Mouse (Mus musculus) bone marrow, adult 2 months (tissue): ENCODE data around the gene Aspscr1. TPM values are rescaled to one million over a fixed set of nuclear protein-coding genes. Genes with fewer than 3 reads are reported as not detected.

Experiments
- H3K27ac ChIP-seq: fragments of 200-500 bp; 2 replicates; pipeline ENCODE4 v1.5.1; 2012; ENCODE audit warnings: low read depth, mild to moderate bottlenecking, control low read depth, inconsistent platforms, low read length; ENCODE audit not compliant: control insufficient read depth, poor library complexity, insufficient read depth
- H3K4me1 ChIP-seq: fragments of 200-500 bp; 2 replicates; pipeline ENCODE4 v1.6.1; 2011; ENCODE audit warnings: low read length; ENCODE audit not compliant: control insufficient read depth, insufficient read depth
- H3K4me3 ChIP-seq: fragments of 200-500 bp; replicated peaks from 2 replicates; pipeline ENCODE3; 2011; ENCODE audit warnings: mild to moderate bottlenecking, low read depth, low read length, control low read depth; ENCODE audit not compliant: control insufficient read depth
- CTCF ChIP-seq: fragments of 200-500 bp; IDR thresholded peaks from 2 replicates; pipeline ENCODE4 v1.5.1; 2011; ENCODE audit warnings: low read length, control low read depth; ENCODE audit not compliant: control insufficient read depth, insufficient read depth
- POLR2A ChIP-seq: fragments of 200-500 bp; IDR thresholded peaks from 2 replicates; pipeline ENCODE4 v1.6.1; 2011; ENCODE audit warnings: low read depth, mild to moderate bottlenecking, control low read depth, low read length, borderline replicate concordance; ENCODE audit not compliant: control insufficient read depth
- WGBS: fragments of 180-500 bp; shearing (Covaris S2); methylation state at CpG from one replicate; pipeline ENCODE4 v1.1.7; 2018; 5-methylcytosine and 5-hydroxymethylcytosine counted together
- polyA plus RNA-seq: library from polyadenylated mRNA; stranded (reverse); fragments of >200 nt; gene quantifications from 2 replicates; pipeline ENCODE4 v1.2.4, GENCODE M21; 2011; ENCODE audit warnings: low replicate concordance; ENCODE audit not compliant: missing spikeins, insufficient read depth, insufficient read length

The Aspscr1 gene
- 82.0 and 94.3 TPM in 2 replicates for polyA plus RNA-seq

- WGBS = 1% methylated on average over 83 of the region's 83 CpGs
- peak within 1 kb of the TSS; percentile 96 for H3K27ac ChIP-seq
- H3K4me3 ChIP-seq = peak within 1 kb of the TSS; percentile 84
- TF ChIP-seq POLR2A (peak; percentile 72; the same call in 1 of the 2 replicates), CTCF (no peak)
- H3K4me1 ChIP-seq = peaks cover 2% of the 10 kb centered on the region; the same call in 1 of the 2 replicates
These were observed at the start of gene Aspscr1 for GRCm38 (mm10) chr11:120672687-120673593. Aspscr1 (plus strand) TSS chr11:120672973.

- H3K4me1 ChIP-seq = peaks cover 10% of the 10 kb centered on the region
- 11% methylated on average over 30 of the region's 30 CpGs for WGBS
- peak overlapping the region; percentile 85 for H3K4me3 ChIP-seq
- peak overlapping the region; percentile 95 for H3K27ac ChIP-seq
- TF ChIP-seq CTCF (peak; percentile 86), POLR2A (no peak)
These were observed 48.7 kb upstream of the Aspscr1 start for GRCm38 (mm10) chr11:120623961-120624679.

- no peak for TF ChIP-seq CTCF
- TF ChIP-seq POLR2A = peak; percentile 88; the same call in 1 of the 2 replicates
- peak overlapping the region; percentile 85 for H3K4me3 ChIP-seq
- H3K27ac ChIP-seq = peak overlapping the region; percentile 95
- H3K4me1 ChIP-seq = peaks cover 10% of the 10 kb centered on the region
- WGBS = under 1% methylated on average over 53 of the region's 53 CpGs
These were observed 48.1 kb upstream of the Aspscr1 start for GRCm38 (mm10) chr11:120624680-120625111.

GRCm38 (mm10) chr11:120625152-120625775 lies 47.5 kb upstream of the Aspscr1 start, which contains the start of gene Sirt7:
Sirt7 (minus strand) TSS chr11:120625240.
- H3K4me3 ChIP-seq = peak within 1 kb of the TSS; percentile 85
- WGBS = 4% methylated on average over 5 of the region's 5 CpGs
- H3K4me1 ChIP-seq = peaks cover 10% of the 10 kb centered on the region
- TF ChIP-seq POLR2A (no peak), CTCF (no peak)
- peak within 1 kb of the TSS; percentile 95 for H3K27ac ChIP-seq

GRCm38 (mm10) chr11:120626785-120627467 lies 45.8 kb upstream of the Aspscr1 start:
- H3K4me3 ChIP-seq = no peak overlapping the region
- H3K27ac ChIP-seq = peak overlapping the region; percentile 53
- no peak for TF ChIP-seq POLR2A
- TF ChIP-seq CTCF = no peak
- 74% methylated on average over 11 of the region's 11 CpGs for WGBS
- peaks cover 13% of the 10 kb centered on the region for H3K4me1 ChIP-seq

- TF ChIP-seq POLR2A (peak; percentile 22; the same call in 1 of the 2 replicates), CTCF (no peak)
- peak overlapping the region; percentile 53 for H3K27ac ChIP-seq
- 11% methylated on average over 22 of the region's 22 CpGs for WGBS
- peak overlapping the region; percentile 49 for H3K4me3 ChIP-seq
- peaks cover 13% of the 10 kb centered on the region for H3K4me1 ChIP-seq
These were observed 45.1 kb upstream of the Aspscr1 start for GRCm38 (mm10) chr11:120627468-120628300.
